Mouse (Mus musculus) urinary bladder, postnatal 25 days (tissue): ENCODE data around the gene Ttll5.

Experiments used
- DNase-seq: peaks from one replicate; pipeline ENCODE4 v3.0.0; 2022; ENCODE audit warnings: low spot score

Gene Ttll5

DNA sequence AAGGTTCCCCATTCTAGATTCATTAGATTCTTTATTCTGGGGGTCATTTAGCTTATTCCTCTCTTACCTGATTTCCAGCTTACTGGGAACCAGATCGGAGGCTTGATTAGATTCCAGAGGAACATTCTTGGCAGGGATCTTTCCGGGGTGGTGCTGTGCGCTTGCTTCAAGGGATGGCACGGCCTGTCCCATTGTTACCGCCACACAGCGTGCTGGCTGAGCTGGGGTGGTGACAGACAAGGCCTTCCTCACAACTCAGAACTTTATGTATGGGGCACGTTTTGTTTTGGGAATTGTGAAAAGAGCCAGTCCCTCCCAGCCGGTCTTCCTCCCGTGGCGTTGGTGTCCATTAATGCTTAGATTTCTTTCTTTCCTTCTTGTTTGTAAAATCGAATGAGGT lies 278.9 kb downstream of the Ttll5 start:
- DNase-seq = no peak

DNA sequence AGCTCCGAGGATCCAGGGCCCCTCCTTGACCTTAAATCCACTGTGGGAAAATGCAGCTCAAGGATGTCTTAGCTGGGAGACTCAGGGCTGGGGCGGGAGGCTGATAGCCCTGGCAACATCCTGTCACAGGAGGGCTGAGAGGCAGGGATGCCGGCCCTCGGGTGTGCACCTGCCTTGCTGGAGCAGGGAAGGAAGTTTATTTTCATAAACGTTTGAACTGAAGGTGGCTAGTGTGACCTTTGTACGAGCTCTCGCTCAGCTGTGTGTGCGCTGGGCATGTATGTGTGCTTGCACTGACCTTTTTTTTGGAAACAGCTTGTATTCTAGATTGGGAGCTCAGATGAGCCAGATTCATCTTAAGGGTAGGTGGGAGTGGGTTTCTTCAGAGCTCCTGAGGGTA lies 279.4 kb downstream of the Ttll5 start:
- DNase-seq = no peak

DNA sequence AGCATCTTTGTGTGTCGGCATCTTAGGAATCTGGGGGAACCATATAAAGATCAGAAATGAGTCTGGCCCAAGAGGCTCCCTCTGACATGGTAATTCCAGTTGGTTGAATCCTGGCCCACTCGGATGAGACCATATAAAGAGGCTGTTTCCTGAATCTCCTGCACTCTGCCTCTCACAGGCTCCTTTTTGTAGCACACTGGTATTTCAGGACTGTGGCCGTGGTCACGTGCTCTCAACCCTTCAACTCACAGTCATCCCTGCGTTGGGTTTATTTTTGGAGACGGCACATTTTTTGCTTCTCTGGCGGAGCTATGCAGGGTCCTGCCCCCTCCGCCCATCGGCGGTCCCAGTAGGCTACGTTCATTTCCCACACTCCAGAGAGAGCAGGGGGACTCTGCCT lies 279.8 kb downstream of the Ttll5 start:
- DNase-seq = no peak

DNA sequence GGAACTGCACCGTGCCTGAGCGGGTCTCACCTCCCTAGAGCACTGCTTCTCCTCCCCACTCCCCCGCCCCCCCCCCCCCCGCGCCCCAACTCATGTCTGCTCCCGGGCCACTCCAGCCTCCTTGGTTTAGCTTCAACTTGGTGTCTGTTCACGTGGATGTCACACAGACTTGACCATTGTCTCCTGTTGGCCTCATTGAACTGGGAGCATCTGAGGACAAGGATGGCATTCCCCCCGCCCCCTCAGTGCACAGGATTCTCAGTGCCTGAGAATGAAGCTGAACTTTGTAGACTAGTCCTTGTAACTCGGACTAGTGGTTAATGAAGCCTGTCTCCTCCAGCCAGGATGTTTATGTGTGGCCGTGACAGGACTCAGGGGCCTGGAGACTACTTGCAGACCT lies 281.1 kb downstream of the Ttll5 start:
- DNase-seq = no peak

DNA sequence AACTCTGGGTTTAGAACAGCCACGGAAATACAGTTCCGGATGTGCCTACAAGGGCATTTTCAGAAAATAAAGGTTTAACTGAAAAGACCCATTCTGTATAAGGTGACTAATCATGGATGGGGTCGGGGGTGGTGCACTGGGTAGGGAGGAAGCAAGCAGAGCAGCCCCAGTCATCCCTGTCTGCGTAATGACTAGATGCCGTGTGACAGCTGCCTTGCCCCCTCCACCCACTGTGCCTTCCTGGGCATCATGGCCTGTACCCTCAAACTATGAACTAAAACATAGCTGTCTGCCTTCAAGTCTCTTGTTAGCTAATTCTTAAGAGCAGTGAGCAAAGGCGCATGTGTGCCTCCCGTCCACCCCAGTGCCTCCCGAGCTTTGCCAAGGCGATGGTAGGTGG lies 281.6 kb downstream of the Ttll5 start:
- DNase-seq = no peak

DNA sequence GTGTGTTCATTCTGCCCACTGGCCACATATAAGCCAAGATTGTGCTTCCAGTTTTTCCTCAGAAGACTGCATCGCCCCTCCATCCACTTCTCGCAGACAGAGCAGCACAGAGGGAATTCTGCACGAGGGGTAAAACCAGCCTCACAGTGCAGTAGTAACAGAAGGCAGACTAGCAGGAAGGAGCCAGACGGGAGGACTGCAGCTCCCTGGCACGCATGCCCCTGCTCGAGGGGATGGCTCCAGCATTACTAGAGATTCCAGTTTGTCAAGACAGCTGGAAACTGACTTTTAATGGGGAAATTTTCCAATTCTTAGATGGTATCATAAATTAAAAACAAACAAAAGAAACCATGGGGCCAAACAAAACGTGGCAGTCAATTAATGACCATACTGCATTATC lies 283.2 kb downstream of the Ttll5 start:
- no peak for DNase-seq

DNA sequence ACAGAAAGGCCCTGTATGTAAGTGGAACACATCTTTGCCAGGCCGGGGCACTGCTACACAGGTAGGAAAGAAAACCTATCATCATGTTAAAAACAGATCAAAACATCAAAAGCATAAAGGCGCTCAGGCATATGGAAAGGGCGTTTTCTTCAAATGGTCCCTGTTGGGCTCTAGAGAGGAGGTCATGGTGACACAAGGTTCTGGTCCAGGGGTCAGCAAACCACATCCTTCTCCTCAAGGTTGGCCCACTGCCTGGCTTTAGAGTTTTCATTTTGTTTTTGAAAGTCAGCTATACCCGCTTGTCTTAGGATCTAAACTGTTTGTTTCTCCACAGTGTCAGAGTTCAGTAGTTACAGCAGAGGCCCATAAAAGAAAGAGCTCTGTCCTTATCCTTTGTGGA lies 285.1 kb downstream of the Ttll5 start:
- DNase-seq = no peak

DNA sequence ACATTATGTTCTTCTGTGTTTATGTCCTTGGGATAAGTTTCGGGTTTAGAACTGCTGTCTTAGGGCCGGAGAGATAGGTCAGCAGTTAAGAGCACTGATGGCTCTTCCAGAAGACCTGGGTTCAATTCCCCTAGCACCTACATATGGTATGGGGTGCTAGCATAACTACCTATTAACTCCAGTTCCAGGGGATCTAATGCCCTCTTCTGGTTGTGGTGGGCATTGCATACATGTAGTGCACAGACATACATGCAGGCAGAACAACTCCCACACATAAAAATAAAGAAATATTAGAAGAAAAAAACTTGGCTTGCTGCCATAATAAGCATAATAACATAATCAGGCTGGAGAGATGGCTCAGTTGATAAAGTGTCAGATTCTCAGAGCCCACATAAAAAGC lies 286.2 kb downstream of the Ttll5 start:
- DNase-seq = no peak
